Mouse (Mus musculus) heart, embryonic 11.5 days (tissue): ENCODE results near the gene Gjb5. TPM values are rescaled to one million over a fixed set of nuclear protein-coding genes. Genes with fewer than 3 reads are reported as not detected.
A peak's percentile ranks its signal among the peaks of the same experiment; 100 is the strongest.

Source experiments
- ATAC-seq: fragments of 200-750 bp; cut with Nextera tagmentation; replicated peaks from 2 replicates; pipeline ENCODE4 v1.8.0; 2017; ENCODE audit warnings: moderate library complexity; ENCODE audit not compliant: insufficient number of reproducible peaks, low FRiP score, low TSS enrichment
- H3K27ac ChIP-seq: fragments of 300-500 bp; sonication (generic); 2 replicates; pipeline ENCODE4 v1.5.1; 2014; ENCODE audit warnings: mild to moderate bottlenecking, low read depth, low read length
- H3K27me3 ChIP-seq: fragments of 300-500 bp; sonication (generic); 2 replicates; pipeline ENCODE4 v1.6.1; 2014; ENCODE audit warnings: mild to moderate bottlenecking, low read length, mixed read lengths; ENCODE audit not compliant: control insufficient read depth, insufficient read depth
- H3K36me3 ChIP-seq: fragments of 300-500 bp; sonication (generic); 2 replicates; pipeline ENCODE4 v1.6.1; 2014; ENCODE audit warnings: mild to moderate bottlenecking, low read length, moderate library complexity, mixed read lengths; ENCODE audit not compliant: control insufficient read depth, insufficient read depth
- H3K4me1 ChIP-seq: fragments of 300-500 bp; sonication (generic); 2 replicates; pipeline ENCODE4 v1.6.1; 2014; ENCODE audit warnings: low read length; ENCODE audit not compliant: control insufficient read depth, insufficient read depth
- H3K4me2 ChIP-seq: fragments of 300-500 bp; sonication (generic); 2 replicates; pipeline ENCODE4 v1.6.1; 2014; ENCODE audit warnings: mild to moderate bottlenecking, moderate library complexity
- H3K4me3 ChIP-seq: fragments of 300-500 bp; sonication (generic); 2 replicates; pipeline ENCODE4 v1.5.1; 2014; ENCODE audit warnings: low read depth, low read length
- H3K9ac ChIP-seq: fragments of 300-500 bp; sonication (generic); 2 replicates; pipeline ENCODE4 v1.6.1; 2014; ENCODE audit warnings: mild to moderate bottlenecking, low read depth, low read length, moderate library complexity
- H3K9me3 ChIP-seq: fragments of 300-500 bp; sonication (generic); replicated peaks from 2 replicates; pipeline ENCODE4 v1.6.1; 2016; ENCODE audit warnings: low read length; ENCODE audit not compliant: control insufficient read depth
- WGBS: fragments of 180-500 bp; shearing (Covaris S2); extraction: QIAGEN DNeasy Blood & Tissue Kit; methylation state at CpG from one replicate; pipeline ENCODE4 v1.1.7; 2014; ENCODE audit not compliant: insufficient replicate concordance; 5-methylcytosine and 5-hydroxymethylcytosine counted together
- polyA plus RNA-seq: library from polyadenylated mRNA; unstranded; fragments of >200 nt; fragmentation: Nextera tagmentation; extraction: Ambion mirVana; gene quantifications from 2 replicates; pipeline ENCODE4 v1.2.1, GENCODE M21; 2014

Gjb5 gene
- polyA plus RNA-seq, result 0.45 and 0.70 TPM in 2 replicates

GRCm38 (mm10) chr4:127358018-127358417 lies at the start of gene Gjb5:
Gene Gjb5 (minus strand): TSS chr4:127358181.
- Histone ChIP-seq H3K36me3 (no peaks in the 10 kb centered on the region), H3K4me1 (peaks cover 13% of the 10 kb centered on the region), H3K9ac (no peak within 1 kb of the TSS), H3K9me3 (no peaks in the 10 kb centered on the region), H3K4me2 (peak within 1 kb of the TSS; percentile 8; the same call in 1 of the 2 replicates), H3K27ac (no peak within 1 kb of the TSS), H3K4me3 (no peak within 1 kb of the TSS), H3K27me3 (peaks cover 12% of the 10 kb centered on the region)
- no peak for ATAC-seq
- 29% methylated on average over 5 of the region's 5 CpGs for WGBS

- no peak for ATAC-seq
- H3K4me3 ChIP-seq, result no peak overlapping the region
- no peak overlapping the region for H3K4me2 ChIP-seq
- no peaks in the 10 kb centered on the region for H3K9me3 ChIP-seq
- no peak overlapping the region for H3K9ac ChIP-seq
- WGBS, result 54% methylated on average over 3 of the region's 3 CpGs
- H3K36me3 ChIP-seq, result no peaks in the 10 kb centered on the region
- H3K4me1 ChIP-seq, result no peaks in the 10 kb centered on the region
- no peaks in the 10 kb centered on the region for H3K27me3 ChIP-seq
- H3K27ac ChIP-seq, result no peak overlapping the region
Observed at GRCm38 (mm10) chr4:127402614-127403013, 44.6 kb upstream of the Gjb5 start.

GRCm38 (mm10) chr4:127402166-127402565 lies 44.2 kb upstream of the Gjb5 start:
- Histone ChIP-seq H3K4me2 (no peak overlapping the region), H3K9me3 (no peaks in the 10 kb centered on the region), H3K27me3 (no peaks in the 10 kb centered on the region), H3K4me3 (no peak overlapping the region), H3K36me3 (no peaks in the 10 kb centered on the region), H3K4me1 (no peaks in the 10 kb centered on the region), H3K27ac (no peak overlapping the region), H3K9ac (no peak overlapping the region)
- WGBS, result 80% methylated on average over 4 of the region's 4 CpGs
- ATAC-seq, result no peak

GRCm38 (mm10) chr4:127400165-127401145 lies 42.5 kb upstream of the Gjb5 start:
- Histone ChIP-seq H3K27ac (no peak overlapping the region), H3K4me1 (no peaks in the 10 kb centered on the region), H3K4me2 (no peak overlapping the region), H3K9ac (no peak overlapping the region), H3K4me3 (no peak overlapping the region), H3K9me3 (no peaks in the 10 kb centered on the region), H3K27me3 (no peaks in the 10 kb centered on the region), H3K36me3 (no peaks in the 10 kb centered on the region)
- 40% methylated on average over 11 of the region's 11 CpGs for WGBS
- no peak for ATAC-seq

- WGBS, result 56% methylated on average over 4 of the region's 4 CpGs
- Histone ChIP-seq H3K9me3 (no peaks in the 10 kb centered on the region), H3K4me1 (no peaks in the 10 kb centered on the region)
Observed at GRCm38 (mm10) chr4:127395591-127395990, 37.6 kb upstream of the Gjb5 start.

GRCm38 (mm10) chr4:127389645-127390044 lies 31.7 kb upstream of the Gjb5 start:
- no peak for ATAC-seq
- Histone ChIP-seq H3K27me3 (no peaks in the 10 kb centered on the region), H3K36me3 (no peaks in the 10 kb centered on the region), H3K27ac (no peak overlapping the region), H3K4me3 (no peak overlapping the region), H3K9ac (no peak overlapping the region), H3K4me1 (no peaks in the 10 kb centered on the region), H3K9me3 (no peaks in the 10 kb centered on the region), H3K4me2 (no peak overlapping the region)
- WGBS, result 67% methylated on average over 13 of the region's 13 CpGs

More at GRCm38 (mm10) chr4:127395591-127395990, 37.6 kb upstream of the Gjb5 start:
- Histone ChIP-seq H3K36me3 (no peaks in the 10 kb centered on the region), H3K27ac (no peak overlapping the region), H3K4me3 (no peak overlapping the region), H3K4me2 (no peak overlapping the region), H3K27me3 (no peaks in the 10 kb centered on the region), H3K9ac (no peak overlapping the region)
- no peak for ATAC-seq

GRCm38 (mm10) chr4:127377344-127377743 lies 19.4 kb upstream of the Gjb5 start:
- Histone ChIP-seq H3K27me3 (no peaks in the 10 kb centered on the region), H3K27ac (no peak overlapping the region), H3K4me2 (no peak overlapping the region), H3K9me3 (no peaks in the 10 kb centered on the region), H3K36me3 (no peaks in the 10 kb centered on the region), H3K9ac (no peak overlapping the region), H3K4me1 (0 out of 2 replicates have a peak, but pooled peaks cover 5% of the 10 kb centered on the region), H3K4me3 (no peak overlapping the region)
- no peak for ATAC-seq
- 29% methylated on average over 4 of the region's 4 CpGs for WGBS

GRCm38 (mm10) chr4:127375541-127376177 lies 17.7 kb upstream of the Gjb5 start:
- no peak overlapping the region for H3K9ac ChIP-seq
- no peaks in the 10 kb centered on the region for H3K36me3 ChIP-seq
- H3K4me3 ChIP-seq, result no peak overlapping the region
- no peaks in the 10 kb centered on the region for H3K27me3 ChIP-seq
- no peak overlapping the region for H3K27ac ChIP-seq
- H3K4me1 ChIP-seq, result 0 out of 2 replicates have a peak, but pooled peaks cover 5% of the 10 kb centered on the region
- no peaks in the 10 kb centered on the region for H3K9me3 ChIP-seq
- WGBS, result 70% methylated on average over 17 of the region's 17 CpGs
- no peak overlapping the region for H3K4me2 ChIP-seq
- ATAC-seq, result no peak
